Mouse (Mus musculus): ENCODE measurements around the gene Pikfyve. TPM values are rescaled to one million over a fixed set of nuclear protein-coding genes. Genes with fewer than 3 reads are reported as not detected.
"Not testable (repeated sequence)": the region's sequence is repeated elsewhere in the genome, so short reads cannot be mapped to it uniquely, and the experiment has no call there.

Pikfyve gene
- polyA plus RNA-seq, 1 experiment from 2014 or later: 13.5 TPM

DNA sequence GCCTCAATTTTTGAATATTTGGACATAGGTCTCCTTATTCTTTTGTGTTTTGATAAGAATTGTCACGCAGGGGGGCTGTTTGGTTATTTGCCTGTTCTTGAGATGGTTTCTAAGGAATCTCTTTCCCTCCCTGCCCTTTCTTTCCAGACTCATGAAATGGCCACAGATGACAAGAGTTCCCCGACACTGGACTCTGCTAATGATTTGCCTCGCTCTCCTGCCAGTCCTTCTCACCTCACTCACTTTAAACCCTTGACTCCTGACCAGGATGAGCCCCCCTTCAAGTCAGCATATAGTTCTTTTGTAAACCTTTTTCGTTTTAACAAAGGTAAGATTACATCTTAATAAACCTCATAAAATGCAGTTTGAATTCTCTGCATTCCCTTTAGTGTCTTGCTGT lies 3.7 kb downstream of the Pikfyve start:
- Histone ChIP-seq H3K9me3 (replicated peaks) (no peaks in the 10 kb centered on the region), H3K36me3 (ENCODE audit: poor library complexity, severe bottlenecking) (peaks cover 25% of the 10 kb centered on the region), H3K27me3 (no peaks in the 10 kb centered on the region), H3K4me3 (no peak overlapping the region), H3K9ac (no peak overlapping the region), H3K27ac (no peak overlapping the region), H3K4me1 (peaks cover 19% of the 10 kb centered on the region), H3K4me2 (no peak overlapping the region)
- no peak for ATAC-seq
- WGBS: 82% methylated on average over 4 of the region's 4 CpGs

DNA sequence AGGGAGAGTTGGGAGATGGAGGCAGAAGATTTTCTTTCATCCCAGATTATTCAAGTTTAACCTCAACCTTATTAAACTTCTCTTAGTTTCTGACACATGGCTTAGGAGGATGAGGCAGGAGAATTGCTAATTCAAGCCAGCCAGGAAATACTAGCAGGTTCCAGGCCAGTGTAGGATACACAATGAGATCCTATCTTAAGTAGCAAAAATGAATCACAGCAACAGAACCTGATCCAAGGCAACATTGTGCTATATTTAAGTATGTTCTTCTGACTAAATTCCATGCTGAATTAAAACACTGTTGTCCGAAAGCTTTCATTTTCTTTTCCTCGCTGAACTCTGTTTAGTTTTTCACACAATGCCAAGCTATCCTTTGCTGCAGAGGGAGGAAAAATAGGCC lies 6.7 kb downstream of the Pikfyve start:
- no peak for ATAC-seq
- H3K4me1 ChIP-seq: peaks cover 5% of the 10 kb centered on the region; the same call in 1 of the 2 replicates
- H3K27ac ChIP-seq: no peak overlapping the region
- no peak overlapping the region for H3K9ac ChIP-seq
- H3K9me3 ChIP-seq (replicated peaks): no peaks in the 10 kb centered on the region
- no peak overlapping the region for H3K4me2 ChIP-seq
- 98% methylated on average over 2 of the region's 2 CpGs for WGBS
- H3K4me3 ChIP-seq: no peak overlapping the region
- H3K36me3 ChIP-seq (ENCODE audit: poor library complexity, severe bottlenecking): peaks cover 43% of the 10 kb centered on the region
- no peaks in the 10 kb centered on the region for H3K27me3 ChIP-seq

DNA sequence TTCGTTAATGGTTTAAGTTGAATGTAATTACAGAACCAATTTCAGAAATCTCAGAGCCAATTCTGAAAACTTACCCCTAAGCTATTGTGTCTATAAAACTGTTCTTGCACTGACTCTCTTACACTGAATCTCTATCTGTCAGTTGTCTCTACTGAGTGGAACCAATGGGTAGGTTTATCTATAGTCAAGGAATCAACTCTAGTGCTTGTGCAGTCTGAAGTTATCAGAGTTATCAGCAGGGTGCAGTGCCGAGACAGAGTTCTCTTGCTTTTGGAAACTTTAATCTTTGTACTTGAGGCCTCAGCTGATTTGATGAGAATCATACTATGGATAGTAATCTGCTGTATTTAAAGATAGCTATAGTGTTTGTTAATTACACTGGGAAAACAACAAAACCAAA lies 11.9 kb downstream of the Pikfyve start:
- Histone ChIP-seq H3K4me2 (no peak overlapping the region), H3K27me3 (no peaks in the 10 kb centered on the region), H3K27ac (no peak overlapping the region), H3K9me3 (replicated peaks) (no peaks in the 10 kb centered on the region), H3K4me3 (no peak overlapping the region), H3K9ac (no peak overlapping the region), H3K4me1 (no peaks in the 10 kb centered on the region), H3K36me3 (ENCODE audit: poor library complexity, severe bottlenecking) (peaks cover 49% of the 10 kb centered on the region)
- 88% methylated on average over 2 of the region's 2 CpGs for WGBS
- no peak for ATAC-seq

DNA sequence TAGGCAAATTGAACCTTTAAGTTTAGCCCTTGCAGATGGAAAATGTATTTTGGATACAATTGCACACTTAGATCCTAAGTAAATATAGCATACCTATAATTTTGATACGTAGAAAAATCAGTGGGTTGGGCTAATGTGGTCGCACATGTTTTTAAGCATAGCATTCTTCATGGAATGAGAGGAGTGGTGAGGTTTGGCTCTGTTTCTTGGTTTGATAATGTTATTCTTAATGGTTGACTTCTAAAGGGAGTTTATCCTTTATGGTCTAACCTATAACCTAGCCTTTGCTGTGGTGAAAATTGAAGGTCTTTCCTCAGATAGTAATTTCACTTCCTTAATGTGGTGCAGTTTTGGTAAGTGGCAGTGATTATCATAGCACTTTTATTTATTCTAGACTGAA lies 12.4 kb downstream of the Pikfyve start:
- Histone ChIP-seq H3K27me3 (no peaks in the 10 kb centered on the region), H3K9me3 (replicated peaks) (no peaks in the 10 kb centered on the region), H3K9ac (no peak overlapping the region), H3K36me3 (ENCODE audit: poor library complexity, severe bottlenecking) (peaks cover 47% of the 10 kb centered on the region), H3K4me3 (no peak overlapping the region), H3K4me1 (no peaks in the 10 kb centered on the region), H3K4me2 (no peak overlapping the region), H3K27ac (no peak overlapping the region)
- 94% methylated on average over 2 of the region's 2 CpGs for WGBS
- no peak for ATAC-seq

DNA sequence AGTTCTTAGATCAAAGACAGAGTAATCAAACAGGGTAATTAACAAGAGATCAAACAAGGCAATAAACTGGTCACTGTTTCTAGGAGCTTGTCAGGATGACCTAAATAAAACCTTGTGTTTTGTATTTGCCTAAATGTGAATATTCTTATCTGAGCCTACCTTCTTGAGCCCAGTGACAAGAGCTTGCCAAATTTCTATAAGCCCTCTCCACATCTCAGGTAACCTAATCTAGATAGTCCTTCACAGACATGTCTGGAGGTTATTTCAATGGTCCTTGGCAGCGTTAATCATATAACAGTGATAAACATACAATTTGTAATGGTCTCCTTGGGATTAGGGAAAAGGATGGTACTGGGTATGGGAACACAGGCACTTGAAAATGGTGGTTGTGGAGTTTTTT lies 17.8 kb downstream of the Pikfyve start:
- no peak overlapping the region for H3K9ac ChIP-seq
- no peak for ATAC-seq
- H3K27ac ChIP-seq: no peak overlapping the region
- H3K36me3 ChIP-seq (ENCODE audit: poor library complexity, severe bottlenecking): peaks cover 64% of the 10 kb centered on the region
- WGBS: 94% methylated on average over 1 of the region's 1 CpGs
- no peaks in the 10 kb centered on the region for H3K4me1 ChIP-seq
- H3K27me3 ChIP-seq: no peaks in the 10 kb centered on the region
- no peak overlapping the region for H3K4me2 ChIP-seq
- no peaks in the 10 kb centered on the region for H3K9me3 ChIP-seq (replicated peaks)
- H3K4me3 ChIP-seq: no peak overlapping the region

DNA sequence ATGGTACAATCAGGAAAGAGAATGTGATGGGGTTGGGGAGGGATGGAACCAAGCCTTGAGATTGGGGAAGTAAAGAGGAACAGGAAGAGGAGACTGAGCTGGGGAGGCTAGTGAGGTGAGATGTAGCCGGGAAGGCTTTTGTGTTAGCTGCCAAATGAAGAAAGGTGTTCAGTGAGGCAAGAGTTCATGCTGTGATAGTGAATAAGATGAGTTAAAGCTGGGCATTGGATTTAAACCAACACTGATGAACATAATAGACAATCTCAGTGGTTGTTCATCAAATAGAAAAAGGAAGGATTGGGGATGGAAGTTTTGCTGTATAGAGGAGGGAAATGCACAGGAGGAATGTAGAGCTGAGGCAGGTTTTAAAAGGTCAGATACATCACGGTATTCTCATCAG lies 26.7 kb downstream of the Pikfyve start:
- H3K4me1 ChIP-seq: no peaks in the 10 kb centered on the region
- H3K27ac ChIP-seq: no peak overlapping the region
- 8% methylated on average over 2 of the region's 2 CpGs for WGBS
- no peak overlapping the region for H3K4me3 ChIP-seq
- no peak for ATAC-seq
- H3K36me3 ChIP-seq (ENCODE audit: poor library complexity, severe bottlenecking): peaks cover 49% of the 10 kb centered on the region
- H3K9me3 ChIP-seq (replicated peaks): peaks cover 13% of the 10 kb centered on the region
- no peak overlapping the region for H3K9ac ChIP-seq
- no peaks in the 10 kb centered on the region for H3K27me3 ChIP-seq
- no peak overlapping the region for H3K4me2 ChIP-seq

DNA sequence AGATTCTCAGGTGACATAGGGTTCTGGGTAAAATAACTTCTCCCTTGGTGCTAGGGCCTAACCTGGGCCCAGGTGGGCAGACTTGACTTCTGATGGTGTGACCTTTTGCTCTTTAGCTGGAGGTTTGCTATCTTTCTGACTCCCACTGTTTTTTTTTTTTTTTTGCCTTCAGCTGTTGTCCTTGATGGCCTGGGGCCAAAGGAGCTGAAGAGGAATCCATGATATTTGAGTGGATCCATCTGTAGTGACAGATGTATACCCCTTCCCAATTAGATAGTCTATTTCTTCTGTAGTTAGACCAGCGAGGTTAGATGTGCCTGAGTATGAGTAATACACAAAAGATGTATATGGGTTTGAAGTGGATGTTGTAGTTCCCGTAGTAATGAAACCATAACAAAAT lies 31.1 kb downstream of the Pikfyve start:
- Histone ChIP-seq H3K4me2 (no peak overlapping the region), H3K4me1 (no peaks in the 10 kb centered on the region), H3K27ac (no peak overlapping the region), H3K4me3 (no peak overlapping the region), H3K36me3 (ENCODE audit: poor library complexity, severe bottlenecking) (peaks cover 29% of the 10 kb centered on the region), H3K27me3 (no peaks in the 10 kb centered on the region), H3K9me3 (replicated peaks) (no peaks in the 10 kb centered on the region), H3K9ac (no peak overlapping the region)
- 90% methylated on average over 2 of the region's 2 CpGs for WGBS
- no peak for ATAC-seq

DNA sequence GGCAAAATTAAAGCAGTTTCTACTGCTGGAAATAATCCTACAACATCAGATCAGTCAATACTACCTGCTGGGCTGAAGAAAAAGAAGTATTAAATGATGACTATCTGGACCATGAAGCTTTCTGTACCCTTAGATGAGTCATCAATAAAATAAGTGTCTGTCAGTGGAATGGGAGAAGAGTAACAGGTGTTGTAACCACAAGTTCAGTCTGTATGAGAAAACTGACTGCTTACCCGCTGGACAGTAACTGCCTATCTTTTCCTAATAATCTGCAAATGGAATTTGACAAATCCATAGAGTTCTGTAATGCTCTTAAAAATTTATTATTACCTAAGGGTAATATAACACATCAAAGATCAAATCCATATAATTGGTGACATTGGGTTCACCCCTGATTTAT lies 31.5 kb downstream of the Pikfyve start:
- no peaks in the 10 kb centered on the region for H3K27me3 ChIP-seq
- H3K36me3 ChIP-seq (ENCODE audit: poor library complexity, severe bottlenecking): peaks cover 32% of the 10 kb centered on the region
- WGBS: 100% methylated on average over 1 of the region's 1 CpGs
- no peak overlapping the region for H3K4me3 ChIP-seq
- H3K4me1 ChIP-seq: no peaks in the 10 kb centered on the region
- H3K27ac ChIP-seq: no peak overlapping the region
- no peak for ATAC-seq
- H3K9ac ChIP-seq: no peak overlapping the region
- H3K4me2 ChIP-seq: no peak overlapping the region
- no peaks in the 10 kb centered on the region for H3K9me3 ChIP-seq (replicated peaks)

DNA sequence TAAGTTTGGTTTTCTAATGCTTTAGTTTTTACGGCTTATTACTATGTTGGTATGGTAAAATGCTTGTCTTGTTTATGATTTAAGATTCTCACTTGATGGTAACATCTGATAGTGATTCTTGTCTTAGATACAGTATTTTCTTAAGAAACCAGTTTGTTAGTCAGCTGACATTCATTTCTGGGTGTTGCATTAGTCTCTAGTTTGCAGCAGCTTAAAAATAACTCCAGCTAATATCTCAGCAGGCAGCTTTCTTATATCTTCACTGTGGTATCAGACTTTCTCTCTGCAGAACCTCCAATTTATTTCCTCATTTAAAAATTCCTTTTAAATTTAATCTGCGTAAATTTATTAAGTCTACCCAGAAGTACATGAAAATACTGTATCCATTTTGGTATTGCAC lies 37.2 kb downstream of the Pikfyve start:
- H3K36me3 ChIP-seq (ENCODE audit: poor library complexity, severe bottlenecking): peaks cover 43% of the 10 kb centered on the region
- no peaks in the 10 kb centered on the region for H3K27me3 ChIP-seq
- no peak for ATAC-seq
- no peaks in the 10 kb centered on the region for H3K4me1 ChIP-seq
- H3K9me3 ChIP-seq (replicated peaks): no peaks in the 10 kb centered on the region
- WGBS: 92% methylated on average over 2 of the region's 2 CpGs
- H3K9ac ChIP-seq: no peak overlapping the region
- no peak overlapping the region for H3K27ac ChIP-seq
- H3K4me3 ChIP-seq: no peak overlapping the region
- H3K4me2 ChIP-seq: no peak overlapping the region

DNA sequence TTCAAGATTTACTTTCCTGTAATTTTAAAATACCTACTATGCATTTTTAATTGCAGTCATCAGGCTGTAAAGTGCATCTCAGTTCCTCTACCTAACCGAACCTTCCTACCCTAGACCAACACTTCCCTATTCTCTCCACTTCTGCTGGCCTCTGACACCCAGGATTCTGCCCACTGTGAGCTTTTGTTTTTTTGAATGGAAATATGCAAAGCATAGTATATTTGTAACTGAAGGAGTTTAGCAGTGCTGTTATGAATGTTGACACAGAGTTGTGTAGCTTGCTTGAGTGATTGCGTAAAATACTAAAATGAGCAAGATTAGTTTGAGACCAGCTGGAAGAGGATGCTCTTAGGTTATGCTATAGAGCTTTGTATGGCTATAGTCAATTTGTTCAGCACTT lies 41.2 kb downstream of the Pikfyve start:
- no peak overlapping the region for H3K9ac ChIP-seq
- no peaks in the 10 kb centered on the region for H3K27me3 ChIP-seq
- WGBS: 95% methylated on average over 2 of the region's 2 CpGs
- H3K36me3 ChIP-seq (ENCODE audit: poor library complexity, severe bottlenecking): peaks cover 26% of the 10 kb centered on the region
- no peaks in the 10 kb centered on the region for H3K9me3 ChIP-seq (replicated peaks)
- no peak overlapping the region for H3K27ac ChIP-seq
- H3K4me1 ChIP-seq: no peaks in the 10 kb centered on the region
- H3K4me2 ChIP-seq: no peak overlapping the region
- ATAC-seq: no peak
- H3K4me3 ChIP-seq: no peak overlapping the region

DNA sequence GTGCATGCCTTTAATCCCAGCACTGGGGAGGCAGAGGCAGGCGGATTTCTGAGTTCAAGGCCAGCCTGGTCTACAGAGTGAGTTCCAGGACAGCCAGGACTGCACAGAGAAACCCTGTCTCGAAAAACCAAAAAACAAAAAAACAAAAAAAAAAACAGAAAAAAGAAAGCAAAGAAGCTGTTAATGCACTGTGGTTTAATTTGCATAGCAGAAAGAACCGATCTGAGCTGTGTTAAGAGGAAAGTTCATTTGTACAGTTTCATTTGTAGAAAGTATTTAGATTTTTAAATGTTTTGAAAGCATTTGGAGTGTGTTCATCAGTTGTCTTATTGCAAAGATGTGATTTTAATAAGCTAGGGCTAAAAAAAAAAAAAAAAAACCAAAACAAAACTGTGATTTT lies 43.3 kb downstream of the Pikfyve start:
- H3K4me2 ChIP-seq; H3K27me3 ChIP-seq; H3K4me3 ChIP-seq; H3K27ac ChIP-seq; ATAC-seq; H3K4me1 ChIP-seq; H3K9ac ChIP-seq; H3K9me3 ChIP-seq (replicated peaks): not testable (repeated sequence)
- WGBS: 88% methylated on average over 3 of the region's 3 CpGs
- peaks cover 16% of the 10 kb centered on the region for H3K36me3 ChIP-seq (ENCODE audit: poor library complexity, severe bottlenecking)

DNA sequence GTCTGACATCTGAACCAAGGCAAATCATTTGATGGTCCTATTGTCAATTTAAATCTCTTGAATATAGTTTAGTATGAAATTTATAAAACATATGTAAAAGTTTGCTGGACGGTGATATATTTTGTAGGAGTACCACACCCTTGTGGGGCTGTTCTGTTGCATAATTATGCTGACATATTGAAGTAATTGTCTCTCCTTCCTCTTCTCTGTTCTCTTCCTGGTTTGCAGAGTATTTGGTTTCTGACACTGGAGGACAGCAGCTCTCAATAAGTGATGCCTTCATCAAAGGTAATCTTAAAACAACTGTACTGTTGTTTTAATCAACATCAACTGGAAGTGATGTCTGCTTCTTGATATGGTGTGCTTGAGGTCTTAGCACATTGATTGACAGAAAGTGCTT lies 44.1 kb downstream of the Pikfyve start:
- WGBS: 92% methylated on average over 1 of the region's 1 CpGs
- no peak overlapping the region for H3K4me2 ChIP-seq

DNA sequence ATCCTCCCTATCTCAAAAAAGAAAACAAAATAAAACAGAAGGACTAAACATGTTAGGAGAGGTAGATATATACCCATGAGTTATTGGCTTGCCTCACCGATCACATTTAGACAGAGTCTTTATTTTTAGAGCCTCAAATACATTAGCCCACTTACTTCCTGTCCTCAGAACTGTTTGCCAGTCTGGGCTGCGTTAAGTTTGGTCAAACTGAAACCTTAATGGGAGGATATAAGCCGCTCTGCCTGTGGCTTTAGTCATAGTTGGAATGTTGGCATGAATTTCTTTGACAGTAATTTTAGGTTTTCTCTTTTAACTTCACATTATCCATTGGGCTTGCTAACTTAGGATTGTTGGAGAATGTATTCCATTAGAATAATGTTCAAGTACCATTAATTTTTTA lies 51.2 kb downstream of the Pikfyve start:
- no peak for ATAC-seq

More for the DNA sequence above, 44.1 kb downstream of the Pikfyve start:
- Histone ChIP-seq H3K27ac (no peak overlapping the region), H3K27me3 (no peaks in the 10 kb centered on the region), H3K4me3 (no peak overlapping the region), H3K9ac (no peak overlapping the region), H3K36me3 (ENCODE audit: poor library complexity, severe bottlenecking) (peaks cover 24% of the 10 kb centered on the region), H3K4me1 (no peaks in the 10 kb centered on the region), H3K9me3 (replicated peaks) (no peaks in the 10 kb centered on the region)
- ATAC-seq: no peak

More for the DNA sequence above, 51.2 kb downstream of the Pikfyve start:
- Histone ChIP-seq H3K4me1 (no peaks in the 10 kb centered on the region), H3K27ac (no peak overlapping the region), H3K4me3 (no peak overlapping the region), H3K36me3 (ENCODE audit: poor library complexity, severe bottlenecking) (peaks cover 41% of the 10 kb centered on the region), H3K4me2 (no peak overlapping the region), H3K9ac (no peak overlapping the region), H3K27me3 (no peaks in the 10 kb centered on the region), H3K9me3 (replicated peaks) (no peaks in the 10 kb centered on the region)
- WGBS: 89% methylated on average over 3 of the region's 3 CpGs
